Mouse (Mus musculus): ENCODE data around the gene Irak4. TPM values are rescaled to one million over a fixed set of nuclear protein-coding genes. Genes with fewer than 3 reads are reported as not detected.

Gene Irak4
- polyA plus RNA-seq, 1 experiment from 2014 or later = 12.9 TPM

- Histone ChIP-seq H3K4me1 (no peaks in the 10 kb centered on the region), H3K9ac (no peak overlapping the region), H3K27me3 (replicated peaks) (no peaks in the 10 kb centered on the region), H3K36me3 (no peaks in the 10 kb centered on the region), H3K4me2 (no peak overlapping the region), H3K27ac (no peak overlapping the region), H3K4me3 (replicated peaks) (no peak overlapping the region), H3K9me3 (no peaks in the 10 kb centered on the region)
- WGBS = 61% methylated on average over 5 of the region's 5 CpGs
- ATAC-seq (ENCODE audit: insufficient read depth, low FRiP score, low read depth) = peak; percentile 74; the same call in 1 of the 2 replicates
Observed at GRCm38 (mm10) chr15:94532306-94532705, 11.1 kb upstream of the Irak4 start.

GRCm38 (mm10) chr15:94532956-94533355 is 10.5 kb upstream of the Irak4 start:
- ATAC-seq (ENCODE audit: insufficient read depth, low FRiP score, low read depth) = no peak
- Histone ChIP-seq H3K27me3 (replicated peaks) (no peaks in the 10 kb centered on the region), H3K4me3 (replicated peaks) (no peak overlapping the region), H3K27ac (no peak overlapping the region), H3K4me1 (no peaks in the 10 kb centered on the region), H3K36me3 (no peaks in the 10 kb centered on the region), H3K9ac (no peak overlapping the region), H3K9me3 (no peaks in the 10 kb centered on the region), H3K4me2 (no peak overlapping the region)
- 72% methylated on average over 6 of the region's 6 CpGs for WGBS

- no peak overlapping the region for H3K4me2 ChIP-seq
- 74% methylated on average over 7 of the region's 7 CpGs for WGBS
- no peak overlapping the region for H3K4me3 ChIP-seq (replicated peaks)
- H3K9me3 ChIP-seq = no peaks in the 10 kb centered on the region
- H3K27ac ChIP-seq = no peak overlapping the region
- H3K27me3 ChIP-seq (replicated peaks) = no peaks in the 10 kb centered on the region
- no peak for ATAC-seq (ENCODE audit: insufficient read depth, low FRiP score, low read depth)
- H3K9ac ChIP-seq = no peak overlapping the region
- H3K36me3 ChIP-seq = no peaks in the 10 kb centered on the region
- H3K4me1 ChIP-seq = no peaks in the 10 kb centered on the region
Observed at GRCm38 (mm10) chr15:94535521-94535920, 7.9 kb upstream of the Irak4 start.

GRCm38 (mm10) chr15:94539296-94539695 is 4.1 kb upstream of the Irak4 start:
- Histone ChIP-seq H3K9ac (no peak overlapping the region), H3K4me3 (replicated peaks) (no peak overlapping the region), H3K4me1 (no peaks in the 10 kb centered on the region), H3K9me3 (no peaks in the 10 kb centered on the region), H3K27me3 (replicated peaks) (no peaks in the 10 kb centered on the region), H3K36me3 (no peaks in the 10 kb centered on the region), H3K4me2 (no peak overlapping the region), H3K27ac (no peak overlapping the region)
- WGBS = 85% methylated on average over 3 of the region's 3 CpGs
- no peak for ATAC-seq (ENCODE audit: insufficient read depth, low FRiP score, low read depth)

DNA sequence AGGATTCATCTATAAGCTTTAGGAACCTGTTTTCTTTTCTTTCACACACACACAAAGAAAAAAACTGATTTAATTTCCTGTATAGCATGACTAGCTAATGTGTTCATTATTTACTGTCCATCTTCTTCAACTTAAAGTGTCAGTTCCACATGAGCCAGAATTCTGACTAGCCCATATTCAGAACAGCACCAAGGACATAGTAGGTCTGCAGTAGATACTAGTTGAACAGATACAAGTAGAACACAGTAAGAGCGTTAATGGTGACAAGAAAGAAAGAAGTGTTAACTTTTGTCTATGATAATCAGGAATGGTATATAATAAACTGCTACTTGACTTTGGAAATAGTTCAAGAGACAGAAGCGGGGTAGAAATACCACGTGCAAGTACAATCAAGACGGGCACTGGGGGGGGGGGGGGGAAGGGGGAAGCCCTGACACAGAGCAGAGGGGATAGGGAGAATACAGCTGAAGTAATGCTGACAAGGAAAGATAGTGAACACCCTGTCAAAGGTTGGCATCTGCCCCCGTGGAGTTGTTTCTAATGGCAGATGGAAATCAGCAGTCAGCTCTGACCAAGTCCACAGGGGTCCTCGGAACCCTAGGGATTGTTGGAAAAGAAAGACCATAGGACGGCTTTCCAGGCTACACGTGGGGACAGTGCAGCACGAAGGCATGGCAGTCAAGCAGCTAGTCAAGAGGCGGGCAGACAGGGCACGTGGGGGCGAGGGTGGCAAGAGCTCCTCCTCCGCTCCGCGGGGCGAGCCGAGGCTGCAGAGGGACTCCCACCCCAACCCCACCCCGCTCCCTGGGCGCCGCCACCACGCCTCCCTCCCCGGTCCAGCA is 655 bp upstream of the Irak4 start:
- Histone ChIP-seq H3K36me3 (no peaks in the 10 kb centered on the region), H3K9me3 (no peaks in the 10 kb centered on the region), H3K9ac (peak overlapping the region; percentile 32; the same call in 1 of the 2 replicates), H3K27me3 (replicated peaks) (no peaks in the 10 kb centered on the region), H3K27ac (peak overlapping the region; percentile 71), H3K4me2 (peak overlapping the region; percentile 85), H3K4me1 (no peaks in the 10 kb centered on the region), H3K4me3 (replicated peaks) (peak overlapping the region; percentile 61)
- 8% methylated on average over 21 of the region's 22 CpGs for WGBS
- ATAC-seq (ENCODE audit: insufficient read depth, low FRiP score, low read depth) = peak; percentile 82

GRCm38 (mm10) chr15:94544052-94544636 is 701 bp downstream of the Irak4 start:
- H3K4me3 ChIP-seq (replicated peaks) = peak overlapping the region; percentile 61
- H3K36me3 ChIP-seq = no peaks in the 10 kb centered on the region
- peak overlapping the region; percentile 89 for H3K27ac ChIP-seq
- 35% methylated on average over 9 of the region's 9 CpGs for WGBS
- no peaks in the 10 kb centered on the region for H3K27me3 ChIP-seq (replicated peaks)
- H3K4me2 ChIP-seq = peak overlapping the region; percentile 85
- no peak for ATAC-seq (ENCODE audit: insufficient read depth, low FRiP score, low read depth)
- peak overlapping the region; percentile 44 for H3K9ac ChIP-seq
- no peaks in the 10 kb centered on the region for H3K4me1 ChIP-seq
- H3K9me3 ChIP-seq = no peaks in the 10 kb centered on the region

GRCm38 (mm10) chr15:94544844-94545243 is 1.4 kb downstream of the Irak4 start:
- Histone ChIP-seq H3K4me1 (no peaks in the 10 kb centered on the region), H3K36me3 (no peaks in the 10 kb centered on the region), H3K9me3 (no peaks in the 10 kb centered on the region), H3K27me3 (replicated peaks) (no peaks in the 10 kb centered on the region), H3K4me3 (replicated peaks) (no peak overlapping the region), H3K27ac (no peak overlapping the region), H3K4me2 (peak overlapping the region; percentile 85; the same call in 1 of the 2 replicates), H3K9ac (no peak overlapping the region)
- no peak for ATAC-seq (ENCODE audit: insufficient read depth, low FRiP score, low read depth)
- 64% methylated on average over 4 of the region's 4 CpGs for WGBS

GRCm38 (mm10) chr15:94553536-94553935 is 10.1 kb downstream of the Irak4 start:
- H3K9ac ChIP-seq = no peak overlapping the region
- H3K4me2 ChIP-seq = no peak overlapping the region
- ATAC-seq (ENCODE audit: insufficient read depth, low FRiP score, low read depth) = no peak
- no peak overlapping the region for H3K27ac ChIP-seq
- H3K36me3 ChIP-seq = 0 out of 2 replicates have a peak, but pooled peaks cover 3% of the 10 kb centered on the region
- no peaks in the 10 kb centered on the region for H3K4me1 ChIP-seq
- H3K9me3 ChIP-seq = no peaks in the 10 kb centered on the region
- WGBS = 93% methylated on average over 9 of the region's 9 CpGs
- no peak overlapping the region for H3K4me3 ChIP-seq (replicated peaks)
- H3K27me3 ChIP-seq (replicated peaks) = no peaks in the 10 kb centered on the region

GRCm38 (mm10) chr15:94557442-94557841 is 14.0 kb downstream of the Irak4 start:
- WGBS = 20% methylated on average over 7 of the region's 7 CpGs
- Histone ChIP-seq H3K27me3 (replicated peaks) (no peaks in the 10 kb centered on the region), H3K9ac (no peak overlapping the region), H3K4me1 (no peaks in the 10 kb centered on the region), H3K4me3 (replicated peaks) (no peak overlapping the region), H3K36me3 (0 out of 2 replicates have a peak, but pooled peaks cover 4% of the 10 kb centered on the region), H3K27ac (no peak overlapping the region), H3K4me2 (no peak overlapping the region), H3K9me3 (no peaks in the 10 kb centered on the region)
- peak; percentile 70; the same call in 1 of the 2 replicates for ATAC-seq (ENCODE audit: insufficient read depth, low FRiP score, low read depth)

GRCm38 (mm10) chr15:94558895-94559656 is 15.6 kb downstream of the Irak4 start:
- Histone ChIP-seq H3K27ac (no peak overlapping the region), H3K9ac (no peak overlapping the region), H3K4me3 (replicated peaks) (no peak overlapping the region), H3K9me3 (no peaks in the 10 kb centered on the region), H3K36me3 (0 out of 2 replicates have a peak, but pooled peaks cover 4% of the 10 kb centered on the region), H3K4me2 (no peak overlapping the region), H3K4me1 (no peaks in the 10 kb centered on the region), H3K27me3 (replicated peaks) (no peaks in the 10 kb centered on the region)
- 67% methylated on average over 17 of the region's 17 CpGs for WGBS
- peak; percentile 35; the same call in 1 of the 2 replicates for ATAC-seq (ENCODE audit: insufficient read depth, low FRiP score, low read depth)

- 80% methylated on average over 2 of the region's 2 CpGs for WGBS
- Histone ChIP-seq H3K9ac (no peak overlapping the region), H3K27me3 (replicated peaks) (no peaks in the 10 kb centered on the region), H3K4me1 (no peaks in the 10 kb centered on the region), H3K36me3 (0 out of 2 replicates have a peak, but pooled peaks cover 7% of the 10 kb centered on the region), H3K4me2 (no peak overlapping the region), H3K9me3 (no peaks in the 10 kb centered on the region), H3K4me3 (replicated peaks) (no peak overlapping the region), H3K27ac (no peak overlapping the region)
- ATAC-seq (ENCODE audit: insufficient read depth, low FRiP score, low read depth) = no peak
Observed at GRCm38 (mm10) chr15:94564909-94565308, 21.5 kb downstream of the Irak4 start.
